Mouse (Mus musculus) stomach, postnatal 0 days (tissue): ENCODE results near the gene Mrpl58. TPM values are rescaled to one million over a fixed set of nuclear protein-coding genes. Genes with fewer than 3 reads are reported as not detected.

Experiments used
- ATAC-seq: fragments of 200-750 bp; cut with Nextera tagmentation; 2 replicates; pipeline ENCODE4 v1.8.0; 2017; ENCODE audit not compliant: low FRiP score, low TSS enrichment
- DNase-seq: peaks from one replicate; pipeline ENCODE4 v3.0.0-alpha.2; 2016; ENCODE audit warnings: low spot score
- H3K27ac ChIP-seq: fragments of 300-500 bp; sonication (generic); replicated peaks from 2 replicates; pipeline ENCODE4 v1.5.1; 2014; ENCODE audit warnings: mild to moderate bottlenecking, control low read depth
- H3K27me3 ChIP-seq: fragments of 300-500 bp; sonication (generic); 2 replicates; pipeline ENCODE4 v1.6.1; 2014; ENCODE audit warnings: low read length; ENCODE audit not compliant: control insufficient read depth, insufficient read depth
- H3K36me3 ChIP-seq: fragments of 300-500 bp; sonication (generic); 2 replicates; pipeline ENCODE4 v1.6.1; 2014; ENCODE audit warnings: low read length, mixed read lengths; ENCODE audit not compliant: control insufficient read depth, insufficient read depth
- H3K4me1 ChIP-seq: fragments of 300-500 bp; sonication (generic); replicated peaks from 2 replicates; pipeline ENCODE4 v1.6.1; 2014; ENCODE audit warnings: antibody characterized with exemption; ENCODE audit not compliant: control insufficient read depth, insufficient read depth
- H3K4me2 ChIP-seq: fragments of 300-500 bp; sonication (generic); replicated peaks from 2 replicates; pipeline ENCODE4 v1.6.1; 2014; ENCODE audit warnings: low read depth, mild to moderate bottlenecking, control low read depth, moderate library complexity
- H3K4me3 ChIP-seq: fragments of 300-500 bp; sonication (generic); 2 replicates; pipeline ENCODE4 v1.5.1; 2014; ENCODE audit warnings: low read depth, low read length, control low read depth
- H3K9ac ChIP-seq: fragments of 300-500 bp; sonication (generic); 2 replicates; pipeline ENCODE4 v1.6.1; 2014; ENCODE audit warnings: mild to moderate bottlenecking, low read length, control low read depth, mixed read lengths
- H3K9me3 ChIP-seq: fragments of 300-500 bp; sonication (generic); 2 replicates; pipeline ENCODE4 v1.6.1; 2016; ENCODE audit warnings: low read length; ENCODE audit not compliant: control insufficient read depth
- CTCF ChIP-seq: IDR thresholded peaks from 2 replicates; pipeline ENCODE4 v1.5.1; 2016; ENCODE audit warnings: antibody characterized with exemption, low read depth, mild to moderate bottlenecking, moderate library complexity
- EP300 ChIP-seq: optimal IDR thresholded peaks from 2 replicates; pipeline ENCODE3; 2016; ENCODE audit warnings: antibody characterized with exemption
- WGBS: fragments of 180-500 bp; shearing (Covaris S2); extraction: QIAGEN DNeasy Blood & Tissue Kit; methylation state at CpG from one replicate; pipeline ENCODE4 v1.1.7; 2014; 5-methylcytosine and 5-hydroxymethylcytosine counted together
- polyA plus RNA-seq: library from polyadenylated mRNA; unstranded; fragments of >200 nt; fragmentation: Nextera tagmentation; extraction: Ambion mirVana; gene quantifications from 2 replicates; pipeline ENCODE4 v1.2.1, GENCODE M21; 2015

The Mrpl58 gene
- polyA plus RNA-seq, 1 experiment from 2014 or later: 144 TPM

DNA sequence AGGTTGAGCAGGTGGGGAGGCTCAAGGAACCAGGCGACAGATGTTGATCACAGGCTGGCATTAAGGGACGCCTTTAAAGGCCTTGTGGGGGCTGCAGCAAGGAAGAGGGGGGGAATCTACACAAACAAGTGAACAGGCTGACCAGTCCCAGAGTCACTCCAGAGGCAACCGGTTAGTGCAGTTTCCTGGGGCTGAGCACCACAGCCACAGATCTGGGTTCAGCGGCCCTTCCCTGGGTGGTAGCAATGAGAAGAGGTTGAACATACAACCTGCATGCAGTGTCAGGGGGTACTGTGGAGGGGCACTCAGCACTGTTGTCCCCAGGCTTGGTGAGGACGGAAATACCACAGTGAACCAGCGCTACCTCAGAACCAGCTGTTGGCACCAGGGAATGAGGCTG, 29.8 kb downstream of the Mrpl58 start:
- 0 out of 2 replicates have a peak, but pooled peaks cover 5% of the 10 kb centered on the region for H3K4me1 ChIP-seq
- peak; percentile 49 for ATAC-seq
- TF ChIP-seq EP300 (no peak), CTCF (no peak)
- H3K9ac ChIP-seq: no peak overlapping the region
- peaks cover 14% of the 10 kb centered on the region for H3K36me3 ChIP-seq
- peak; percentile 71 for DNase-seq
- peak overlapping the region; percentile 78 for H3K27ac ChIP-seq
- H3K27me3 ChIP-seq: no peaks in the 10 kb centered on the region
- H3K4me2 ChIP-seq: no peak overlapping the region
- no peaks in the 10 kb centered on the region for H3K9me3 ChIP-seq
- 65% methylated on average over 6 of the region's 6 CpGs for WGBS
- no peak overlapping the region for H3K4me3 ChIP-seq

DNA sequence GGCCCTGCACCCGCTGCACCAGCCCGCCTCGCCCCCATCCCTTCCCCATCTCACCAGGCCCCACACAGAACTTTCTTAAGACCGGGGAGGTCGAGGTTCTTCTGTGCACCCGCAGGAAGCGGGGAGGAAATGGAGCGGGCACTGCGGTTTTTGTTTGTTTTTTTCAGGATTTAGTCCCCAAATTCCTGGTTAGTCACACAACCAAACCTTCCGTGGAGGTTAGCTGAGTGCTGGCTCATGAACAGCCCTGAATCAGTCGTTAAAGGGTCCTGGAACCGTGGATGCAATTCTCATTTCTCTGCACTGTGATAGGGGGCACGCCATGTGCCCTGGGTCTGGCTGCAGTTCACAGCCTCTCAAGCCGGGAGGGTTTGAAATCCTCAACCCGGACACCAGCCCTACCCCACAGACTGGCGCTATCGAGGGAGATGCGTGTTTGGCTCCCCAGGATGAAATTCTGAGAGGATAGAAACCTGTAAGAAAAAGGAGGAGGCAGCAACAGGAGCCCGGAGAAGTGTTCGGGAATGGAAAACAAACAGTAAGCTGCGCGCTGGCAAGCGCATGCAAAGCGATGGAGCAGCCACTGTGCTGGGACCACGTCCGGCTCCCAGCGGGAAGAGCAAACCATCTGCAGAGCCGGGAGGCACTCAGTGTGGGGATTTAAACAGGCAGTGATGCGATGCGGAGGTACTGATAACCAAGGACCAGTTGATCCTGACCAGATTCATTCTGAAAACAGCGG, 32.2 kb downstream of the Mrpl58 start:
- Histone ChIP-seq H3K36me3 (peaks cover 2% of the 10 kb centered on the region; the same call in 1 of the 2 replicates), H3K27me3 (no peaks in the 10 kb centered on the region), H3K4me1 (0 out of 2 replicates have a peak, but pooled peaks cover 5% of the 10 kb centered on the region), H3K9me3 (no peaks in the 10 kb centered on the region), H3K4me2 (peak overlapping the region; percentile 53), H3K9ac (peak overlapping the region; percentile 38; the same call in 1 of the 2 replicates), H3K27ac (no peak overlapping the region), H3K4me3 (peak overlapping the region; percentile 28)
- no peak for ATAC-seq
- TF ChIP-seq CTCF: no peak
- TF ChIP-seq EP300: no peak
- no peak for DNase-seq
- WGBS: 10% methylated on average over 31 of the region's 31 CpGs

DNA sequence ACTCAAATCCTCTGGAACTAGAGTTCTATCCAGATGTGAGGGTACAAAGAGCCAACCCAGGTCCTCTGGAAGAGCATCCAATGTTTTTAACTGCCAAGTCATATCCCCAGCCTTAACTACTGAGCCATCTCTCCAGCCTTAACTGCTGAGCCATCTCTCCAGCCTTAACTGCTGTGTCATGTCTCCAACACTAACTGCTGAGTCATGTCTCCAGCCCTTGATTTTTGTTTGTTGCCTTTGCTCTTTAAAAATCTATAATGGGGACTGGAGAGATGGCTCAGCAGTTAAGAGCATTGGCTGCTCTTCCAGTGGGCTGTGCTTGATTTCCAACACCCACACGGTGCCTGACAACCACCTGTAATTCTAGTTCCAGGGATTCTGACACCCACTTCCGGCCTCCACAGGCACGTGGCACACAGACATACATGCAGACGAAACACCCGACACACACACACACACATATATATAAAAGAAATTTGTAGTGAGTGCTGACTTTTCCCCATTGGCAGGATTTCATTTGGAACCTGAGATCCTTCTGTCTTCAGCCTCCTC, 34.1 kb downstream of the Mrpl58 start:
- no peak overlapping the region for H3K9ac ChIP-seq
- no peak overlapping the region for H3K27ac ChIP-seq
- no peaks in the 10 kb centered on the region for H3K27me3 ChIP-seq
- H3K36me3 ChIP-seq: no peaks in the 10 kb centered on the region
- no peak for TF ChIP-seq CTCF
- no peak for TF ChIP-seq EP300
- H3K4me1 ChIP-seq: 0 out of 2 replicates have a peak, but pooled peaks cover 5% of the 10 kb centered on the region
- no peaks in the 10 kb centered on the region for H3K9me3 ChIP-seq
- WGBS: 75% methylated on average over 5 of the region's 5 CpGs
- H3K4me2 ChIP-seq: no peak overlapping the region
- ATAC-seq: no peak
- no peak overlapping the region for H3K4me3 ChIP-seq
- DNase-seq: no peak

DNA sequence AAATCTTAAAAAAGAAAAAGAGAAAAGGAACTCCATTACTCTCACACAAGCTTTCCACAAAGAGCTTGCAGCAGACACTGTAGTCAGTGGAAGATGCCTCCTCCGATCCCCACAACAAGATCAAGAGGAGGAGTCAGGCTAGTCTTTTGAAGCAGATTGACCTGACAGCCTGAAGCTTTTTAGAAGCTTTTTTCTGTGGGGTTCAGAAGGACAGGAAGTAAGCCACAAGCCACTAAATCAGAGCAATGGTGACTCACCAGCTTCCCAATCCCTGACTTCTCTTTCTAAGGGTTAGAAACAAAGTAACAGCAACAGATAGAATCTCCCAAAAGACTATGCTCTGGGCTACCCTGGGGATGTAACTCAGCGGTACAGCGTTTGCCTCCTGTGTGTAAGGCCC, 35.8 kb downstream of the Mrpl58 start:
- Histone ChIP-seq H3K4me1 (0 out of 2 replicates have a peak, but pooled peaks cover 5% of the 10 kb centered on the region), H3K27ac (no peak overlapping the region), H3K9ac (no peak overlapping the region), H3K9me3 (no peaks in the 10 kb centered on the region), H3K36me3 (no peaks in the 10 kb centered on the region), H3K4me2 (no peak overlapping the region), H3K4me3 (no peak overlapping the region), H3K27me3 (no peaks in the 10 kb centered on the region)
- DNase-seq (no peak), ATAC-seq (no peak)
- TF ChIP-seq EP300 (no peak), CTCF (no peak)
- 65% methylated on average over 3 of the region's 3 CpGs for WGBS

DNA sequence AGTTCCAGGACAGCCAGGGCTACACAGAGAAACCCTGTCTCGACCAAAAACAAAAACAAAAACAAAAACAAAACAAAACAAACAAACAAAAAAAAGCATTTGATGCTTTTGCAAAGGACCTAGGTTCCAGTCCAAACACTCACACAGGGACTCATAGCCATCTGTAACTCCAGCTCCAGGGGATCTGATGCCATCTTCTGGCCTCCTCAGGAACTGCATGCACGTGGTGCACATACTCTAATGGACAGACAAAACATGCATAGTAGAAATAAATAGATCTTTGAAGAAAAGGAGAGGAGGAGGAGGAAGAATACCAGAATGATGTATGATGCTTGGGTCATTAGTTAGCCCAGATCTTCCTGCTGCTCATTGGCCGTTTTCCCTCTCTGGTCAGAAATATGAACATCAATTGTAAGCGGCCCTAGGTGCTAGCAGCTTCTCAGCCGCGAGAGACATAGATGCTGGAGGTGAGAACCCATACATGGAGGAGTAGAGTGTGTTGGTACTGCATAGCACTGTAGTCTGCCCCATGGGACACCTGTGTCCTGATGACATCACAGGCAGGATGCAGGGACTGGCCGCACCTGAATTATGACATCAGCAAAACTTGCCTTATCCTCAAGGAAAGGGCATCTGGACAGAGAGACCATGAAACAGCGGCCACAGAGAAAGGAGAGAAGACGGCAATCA, 36.5 kb downstream of the Mrpl58 start, which contains the start of gene Trim80:
Trim80 (plus strand) TSS at position 640 of the 690 bp plus-strand sequence.
- ATAC-seq (no peak), DNase-seq (no peak)
- Histone ChIP-seq H3K9ac (no peak within 1 kb of the TSS), H3K36me3 (no peaks in the 10 kb centered on the region), H3K4me1 (0 out of 2 replicates have a peak, but pooled peaks cover 5% of the 10 kb centered on the region), H3K4me2 (no peak within 1 kb of the TSS), H3K4me3 (no peak within 1 kb of the TSS), H3K9me3 (no peaks in the 10 kb centered on the region), H3K27ac (no peak within 1 kb of the TSS), H3K27me3 (no peaks in the 10 kb centered on the region)
- WGBS: 93% methylated on average over 9 of the region's 9 CpGs
- peak; percentile 48 for TF ChIP-seq CTCF
- TF ChIP-seq EP300: no peak
